Mouse (Mus musculus) lung, postnatal 14 days (tissue): ENCODE results near the gene 6030458C11Rik.
A peak's percentile ranks its signal among the peaks of the same experiment; 100 is the strongest.

Experiments used
- DNase-seq: peaks from one replicate; pipeline ENCODE4 v3.0.0; 2021

Gene 6030458C11Rik

DNA sequence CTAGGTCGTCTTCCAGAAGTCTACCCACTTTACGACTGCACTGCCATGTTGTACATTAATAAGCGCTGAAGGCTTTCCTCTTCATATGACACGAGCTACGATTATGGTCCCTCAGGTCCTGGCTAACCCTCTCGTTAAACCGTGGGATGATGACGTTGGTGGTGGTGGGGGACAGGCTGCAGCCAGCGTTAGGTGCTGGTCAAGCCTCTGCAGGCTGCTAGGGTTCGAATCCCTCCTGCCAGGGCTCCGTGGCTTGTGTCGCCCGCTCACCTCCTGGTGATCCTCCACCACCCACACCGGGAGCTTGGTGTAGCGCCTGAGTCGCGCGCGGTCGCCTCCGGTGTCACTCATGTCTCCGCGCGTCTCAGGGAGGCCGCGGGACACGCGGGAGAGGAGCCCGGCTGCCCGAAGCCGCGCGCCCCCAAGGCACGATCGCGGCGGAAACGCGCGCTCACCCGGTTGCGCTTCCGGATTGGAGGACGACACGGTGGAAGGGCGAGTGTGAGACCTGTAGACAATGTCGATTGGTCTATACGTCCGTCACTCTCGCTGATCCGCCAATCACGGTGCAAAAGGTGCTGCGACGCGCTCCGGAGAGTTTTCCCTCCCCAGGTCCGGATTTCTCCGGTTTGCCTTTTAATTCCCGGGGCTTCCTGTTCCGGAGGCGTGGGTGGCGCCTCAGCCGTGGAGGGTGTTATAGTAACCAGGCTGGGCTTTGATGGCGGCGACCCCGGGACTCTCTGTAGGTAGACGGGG, at the start of gene 6030458C11Rik, which contains the start of gene Drosha:
Gene 6030458C11Rik, minus strand, starts transcription at position 453 of the 756 bp plus-strand sequence.
Gene Drosha, plus strand, starts transcription at position 619 of the 756 bp plus-strand sequence.
- DNase-seq: peak; percentile 99

DNA sequence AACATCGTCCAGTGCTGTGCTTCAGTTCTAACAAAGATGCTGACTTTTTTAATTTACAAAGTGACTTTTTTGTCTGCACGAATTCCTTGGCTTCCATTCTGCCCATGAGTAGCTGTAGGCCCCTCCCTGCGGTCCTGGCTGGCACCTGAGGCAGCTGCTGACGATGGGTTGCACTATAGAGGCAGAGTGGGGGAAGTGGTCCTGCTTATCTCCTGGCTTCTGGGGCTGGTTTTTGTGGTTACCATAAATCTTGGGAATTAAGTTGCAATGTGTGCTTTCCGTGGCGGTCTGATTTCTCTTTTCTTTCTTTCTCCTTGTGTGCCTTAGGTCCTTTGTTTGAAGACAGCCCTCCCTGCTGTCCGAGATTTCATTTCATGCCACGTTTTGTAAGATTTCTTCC, 42.8 kb upstream of the 6030458C11Rik start:
- DNase-seq: no peak

- DNase-seq: no peak
These were observed 41.3 kb upstream of the 6030458C11Rik start for GRCm38 (mm10) chr15:12865595-12866314.

DNA sequence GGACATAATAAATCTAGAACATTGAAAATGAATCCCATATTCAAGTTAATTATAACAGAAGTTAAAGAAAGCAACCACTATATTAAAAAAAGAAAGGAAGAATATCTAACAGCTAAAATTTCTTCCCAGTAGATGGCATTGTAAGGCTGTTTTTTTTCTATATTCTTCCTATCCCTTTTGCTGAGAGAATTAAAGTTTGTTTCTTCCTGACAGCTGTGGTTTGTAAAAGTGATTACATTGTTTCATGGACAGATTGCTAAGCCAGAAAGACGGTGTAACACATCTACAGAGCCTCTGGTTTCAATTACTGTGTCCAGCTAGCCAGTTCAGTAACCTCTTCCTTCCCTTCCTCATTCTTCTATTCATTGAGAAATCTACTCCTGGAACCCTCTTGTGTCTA, 39.2 kb upstream of the 6030458C11Rik start:
- DNase-seq: no peak

DNA sequence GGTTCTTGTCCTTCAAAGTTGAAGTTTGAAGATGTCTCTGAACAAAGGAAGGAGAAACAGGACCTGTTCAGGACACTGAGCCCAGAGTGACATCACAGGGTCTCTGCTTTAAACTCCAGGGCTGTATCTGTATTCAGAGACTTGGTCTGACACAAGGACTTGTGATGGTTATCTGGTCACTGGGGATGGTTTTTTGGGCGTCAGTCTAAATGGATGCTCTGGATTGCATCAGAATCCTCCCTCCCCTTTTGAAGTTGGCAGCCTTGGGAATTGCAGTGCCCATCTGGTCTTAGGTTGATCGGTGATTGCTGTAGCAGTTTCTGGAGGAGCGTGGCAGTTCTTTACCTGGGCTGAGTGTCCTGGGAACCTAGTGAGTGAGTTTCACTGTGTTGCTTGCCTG, 37.6 kb upstream of the 6030458C11Rik start:
- no peak for DNase-seq

GRCm38 (mm10) chr15:12858645-12859044, 34.2 kb upstream of the 6030458C11Rik start:
- DNase-seq: no peak

DNA sequence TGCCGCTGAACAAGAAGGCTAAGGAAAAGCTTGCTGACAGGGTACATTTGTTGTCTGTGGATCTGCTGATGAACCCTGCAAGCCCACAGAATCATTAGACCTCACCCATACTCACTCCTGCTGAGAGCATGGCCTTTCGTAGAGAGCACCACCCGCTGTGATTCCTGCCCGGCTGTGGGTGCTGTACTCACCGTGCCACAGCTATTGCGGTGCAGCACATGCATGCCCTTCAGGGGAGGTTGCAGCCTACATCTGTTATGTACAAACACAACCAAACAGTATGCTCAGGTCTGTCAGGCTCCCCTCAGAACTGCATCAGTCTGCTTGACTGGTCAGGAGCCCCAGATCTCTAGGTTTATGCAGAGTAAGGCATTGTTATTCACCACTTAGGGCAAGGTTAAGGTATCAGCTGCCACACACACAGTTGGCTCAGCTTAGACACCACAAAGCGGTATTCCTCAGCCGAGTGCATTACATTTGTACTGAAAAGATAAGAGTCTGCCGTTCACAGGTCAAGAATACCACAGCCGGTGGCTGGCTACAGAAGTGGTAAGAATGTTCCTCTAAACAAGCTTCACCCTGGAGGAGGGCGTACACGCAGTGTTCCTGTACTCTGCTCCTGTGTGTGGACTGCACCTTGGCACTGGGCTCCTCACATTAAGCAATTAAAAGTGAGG, 33.5 kb upstream of the 6030458C11Rik start:
- no peak for DNase-seq

DNA sequence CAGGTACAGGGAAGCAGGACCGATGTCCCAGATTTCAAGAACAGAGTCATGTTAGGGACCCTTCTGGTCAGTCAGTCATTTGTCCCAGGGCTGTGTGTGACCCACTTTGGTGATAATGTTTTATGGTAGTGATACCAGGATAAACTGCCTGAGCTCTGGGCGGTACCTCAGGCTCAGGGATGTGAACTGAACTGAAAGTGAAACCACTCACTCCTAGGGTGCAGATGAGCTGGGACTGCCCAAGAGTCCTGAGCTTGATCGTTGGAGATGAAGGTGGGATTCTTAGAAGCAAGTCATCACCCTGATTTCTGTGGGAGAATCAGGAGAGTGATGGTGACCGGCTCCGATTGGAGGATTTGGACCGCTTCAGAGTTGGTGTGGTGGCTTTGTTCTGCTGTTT, 32.3 kb upstream of the 6030458C11Rik start:
- no peak for DNase-seq

DNA sequence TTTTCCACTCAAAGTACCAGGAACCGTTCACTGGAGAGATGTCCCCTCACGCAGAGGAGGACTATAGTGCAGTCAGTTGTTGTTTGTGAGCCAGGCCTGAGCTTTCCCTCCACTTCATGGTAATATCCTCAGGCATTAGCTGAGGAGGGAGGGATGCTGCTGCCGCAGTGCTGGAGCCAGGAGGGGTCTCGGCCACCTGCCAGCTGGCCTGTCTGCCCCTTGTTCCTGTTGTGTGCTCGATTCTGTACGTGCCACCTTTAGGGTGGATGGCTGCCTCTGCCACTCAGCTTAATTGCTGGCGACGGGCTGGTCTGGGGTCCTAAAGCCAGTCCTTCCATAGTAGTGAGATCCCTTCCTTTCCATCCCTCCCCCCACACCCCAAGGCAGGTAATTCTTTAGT, 29.0 kb upstream of the 6030458C11Rik start:
- DNase-seq: no peak

GRCm38 (mm10) chr15:12849373-12849772, 24.9 kb upstream of the 6030458C11Rik start:
- DNase-seq: no peak

DNA sequence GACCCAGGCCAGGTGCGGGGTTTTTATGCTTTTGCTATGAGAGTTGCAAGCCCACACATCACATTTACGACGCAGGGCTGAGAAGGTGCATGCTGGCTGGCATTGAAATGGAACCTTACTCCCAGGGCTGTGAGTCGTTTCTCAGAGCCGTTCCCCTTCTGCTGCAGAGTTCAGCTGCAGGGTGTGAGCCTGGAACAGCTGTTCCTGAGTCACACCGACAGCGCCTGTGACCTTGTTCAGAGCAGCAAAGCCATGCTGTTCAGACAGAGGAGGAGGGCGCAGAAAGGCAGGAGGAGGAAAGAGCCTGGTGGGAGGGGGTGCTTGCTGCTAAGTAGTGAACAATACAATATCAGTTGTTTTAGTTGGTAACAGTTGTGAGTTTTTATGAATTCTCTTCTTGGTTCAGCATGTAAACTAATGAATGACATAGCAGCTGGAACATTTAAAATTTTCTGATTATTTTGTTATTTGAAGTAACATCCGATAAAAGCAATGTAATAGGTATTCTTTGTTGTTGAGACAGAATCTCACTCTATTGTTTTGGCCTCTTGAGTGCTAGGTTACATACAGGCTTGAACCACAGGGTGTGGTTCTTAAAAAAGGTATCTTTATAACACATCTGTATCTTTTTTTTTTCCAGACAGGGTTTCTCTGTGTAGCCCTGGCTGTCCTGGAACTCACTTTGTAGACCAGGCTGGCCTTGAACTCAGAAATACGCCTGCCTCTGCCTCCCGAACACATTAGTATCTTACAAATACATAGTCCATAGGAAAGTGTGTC, 23.9 kb upstream of the 6030458C11Rik start:
- DNase-seq: no peak

DNA sequence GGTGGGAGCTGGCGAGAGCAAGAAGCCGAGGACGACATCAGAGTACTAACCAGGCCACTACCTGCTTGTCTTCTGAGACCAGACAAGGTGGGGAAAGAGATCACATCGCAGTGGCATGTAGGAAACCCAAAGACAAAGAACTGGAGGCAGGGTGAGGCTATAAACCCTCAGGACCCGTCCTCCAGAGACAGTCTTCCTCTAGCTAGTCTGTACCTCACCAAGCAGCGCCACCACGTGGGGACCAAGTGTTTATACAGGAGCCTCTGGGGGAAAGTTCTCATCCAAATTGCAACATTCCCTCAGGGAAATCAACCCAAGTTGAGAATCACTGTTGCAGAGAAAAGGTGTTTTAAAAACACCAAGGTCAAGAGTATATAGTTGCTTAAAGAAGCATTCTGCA, 18.4 kb upstream of the 6030458C11Rik start:
- DNase-seq: no peak

- no peak for DNase-seq
These were observed 16.3 kb upstream of the 6030458C11Rik start for GRCm38 (mm10) chr15:12840737-12841136.

DNA sequence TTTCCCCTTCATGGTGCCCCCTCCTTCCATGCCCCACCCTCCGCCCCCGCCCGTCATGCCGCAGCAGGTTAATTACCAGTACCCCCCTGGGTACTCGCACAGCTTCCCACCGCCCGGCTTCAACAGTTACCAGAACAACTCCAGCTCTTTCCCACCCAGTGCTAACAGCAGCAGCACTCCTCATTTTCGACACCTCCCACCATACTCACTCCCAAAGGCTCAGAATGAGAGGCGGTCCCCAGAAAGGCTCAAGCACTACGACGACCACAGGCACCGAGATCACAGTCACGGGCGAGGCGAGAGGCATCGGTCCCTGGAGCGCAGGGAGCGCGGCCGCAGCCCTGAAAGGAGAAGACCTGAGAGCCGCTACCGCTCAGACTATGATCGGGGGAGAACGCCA, 9.8 kb upstream of the 6030458C11Rik start:
- no peak for DNase-seq

DNA sequence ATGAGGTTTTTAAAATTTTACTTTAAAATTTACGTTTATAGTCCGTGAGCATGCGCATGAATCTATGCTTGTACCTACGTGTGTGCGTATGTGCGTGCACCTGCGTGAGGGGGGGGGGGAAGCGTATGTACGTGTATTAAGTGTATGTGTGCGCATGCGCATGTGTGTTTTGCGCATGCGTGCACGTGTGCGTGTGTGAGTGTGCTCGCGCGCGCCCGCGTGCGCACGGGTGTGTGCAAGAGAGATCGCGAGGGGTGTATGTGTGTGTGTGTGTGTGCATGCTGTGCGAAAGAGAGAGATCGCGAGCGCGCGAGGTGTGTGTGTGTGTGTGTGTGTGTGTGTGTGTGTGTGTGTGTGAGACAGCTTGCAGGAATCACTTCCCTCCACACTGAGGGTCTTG, 8.9 kb upstream of the 6030458C11Rik start:
- no peak for DNase-seq

GRCm38 (mm10) chr15:12832599-12832998, 8.2 kb upstream of the 6030458C11Rik start:
- no peak for DNase-seq

- no peak for DNase-seq
These were observed 5.4 kb upstream of the 6030458C11Rik start for GRCm38 (mm10) chr15:12829878-12830277.

DNA sequence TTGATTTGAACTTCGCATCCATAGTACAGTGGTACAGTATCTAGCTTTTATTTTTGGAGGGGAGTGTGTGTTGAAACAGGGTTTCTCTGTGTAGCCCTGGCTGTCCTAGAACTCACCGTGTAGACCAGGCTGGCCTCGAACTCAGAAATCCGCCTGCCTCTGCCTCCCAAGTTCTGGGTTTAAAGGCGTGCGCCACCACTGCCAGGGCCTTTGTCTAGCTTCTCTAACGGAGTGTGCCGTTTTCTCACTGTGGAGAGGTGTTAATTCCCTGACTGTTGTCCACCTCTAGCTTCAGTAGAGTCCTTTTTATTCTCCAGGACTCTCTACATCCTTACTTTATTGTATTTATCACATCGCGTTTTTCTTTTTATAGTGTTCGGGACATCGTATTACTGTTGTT, 959 bp upstream of the 6030458C11Rik start:
- DNase-seq: no peak

- no peak for DNase-seq
These were observed 516 bp upstream of the 6030458C11Rik start for GRCm38 (mm10) chr15:12824965-12825364.

- no peak for DNase-seq
These were observed 862 bp downstream of the 6030458C11Rik start for GRCm38 (mm10) chr15:12823455-12824119.

DNA sequence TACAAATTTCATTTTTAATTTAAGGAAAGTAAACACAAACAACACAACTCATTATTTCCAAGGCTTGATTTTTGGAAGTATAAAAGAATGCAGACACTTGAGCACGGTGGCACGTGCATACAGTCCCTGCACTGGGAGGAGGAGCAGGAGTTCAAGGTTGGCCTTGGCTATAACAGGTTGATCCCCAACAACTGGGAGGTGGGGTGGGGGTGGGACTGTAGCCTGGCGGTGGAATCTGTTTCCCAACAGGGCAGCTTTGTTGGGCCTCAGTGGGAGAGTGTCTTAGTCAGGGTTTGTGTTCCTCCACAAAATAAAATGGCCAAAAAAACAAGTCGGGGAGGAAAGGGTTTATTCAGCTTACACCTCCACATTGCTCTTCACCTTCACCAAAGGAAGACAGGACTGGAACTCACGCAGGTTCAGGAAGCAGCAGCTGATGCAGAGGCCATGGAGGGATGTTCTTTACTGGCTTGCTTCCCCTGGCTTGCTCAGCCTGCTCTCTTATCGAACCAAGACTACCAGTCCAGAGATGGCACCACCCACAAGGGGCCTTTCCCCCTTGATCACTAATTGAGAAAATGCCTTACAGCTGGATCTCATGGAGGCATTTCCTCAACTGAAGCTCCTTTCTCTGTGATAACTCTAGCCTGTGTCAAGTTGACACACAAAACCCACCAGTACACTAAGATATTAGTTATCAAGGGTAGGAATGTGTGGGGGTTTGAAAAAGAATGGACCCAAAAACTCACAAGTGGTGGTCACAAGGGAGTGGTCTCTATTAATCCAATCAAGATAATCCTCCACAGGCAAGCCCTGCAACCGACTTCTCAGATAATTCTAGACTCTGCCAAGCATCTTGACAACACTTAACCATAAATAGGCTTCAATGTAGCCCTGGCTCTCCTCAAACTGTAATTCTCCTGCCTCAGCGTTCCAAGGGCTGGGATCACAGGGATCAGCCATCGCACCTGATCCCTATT, 1.7 kb downstream of the 6030458C11Rik start:
- DNase-seq: no peak
